In the genomic region with DNA sequence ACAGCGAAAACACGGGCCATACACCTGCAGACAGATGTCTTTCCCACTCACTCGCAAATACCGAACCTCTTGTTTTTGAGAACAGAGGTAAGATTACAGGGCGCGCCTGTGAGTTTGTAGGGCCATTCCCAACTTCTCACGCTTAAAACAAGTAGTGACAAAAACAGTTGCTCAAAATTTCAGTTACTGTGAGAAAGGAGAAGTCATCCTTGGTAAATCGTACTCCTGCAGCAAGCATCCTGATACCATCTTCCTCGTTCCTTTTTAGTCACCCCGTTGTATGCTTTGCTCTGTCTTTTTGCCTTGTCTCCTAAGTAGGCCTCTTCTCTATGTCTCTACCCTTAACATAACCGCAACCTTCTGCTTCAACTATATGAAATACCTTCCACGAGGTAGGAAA, we compare ENCODE assay signal across 9 mouse cellular contexts. TPM values are rescaled to one million over a fixed set of nuclear protein-coding genes. Genes with fewer than 3 reads are reported as not detected.
DNase-seq lines count a peak whose midpoint lies in the region; ATAC-seq and TF ChIP-seq lines count a peak whose summit lies in the region.
"Had no signal": no experiment of that assay in that cellular context is flagged by ENCODE, and none has a peak within 500 bp of the region (broad histone marks: within the 10 kb centered on the region; RNA-seq: fewer than 3 reads in every experiment).

No protein-coding gene starts in this region.

- WGBS in heart, embryonic 15.5 days: 83% methylated on average over 12 of the region's 12 CpGs
- 83% methylated on average over 12 of the region's 12 CpGs for WGBS in heart, embryonic 10.5 days
- 93% methylated on average over 12 of the region's 12 CpGs for WGBS in midbrain, embryonic 14.5 days
- WGBS in midbrain, embryonic 13.5 days: 93% methylated on average over 12 of the region's 12 CpGs
- WGBS in hindbrain, postnatal 0 days: 94% methylated on average over 12 of the region's 12 CpGs
- WGBS in neural tube, embryonic 15.5 days: 91% methylated on average over 12 of the region's 12 CpGs

- ATAC-seq in heart, embryonic 15.5 days (replicated peaks; ENCODE audit: insufficient number of reproducible peaks, insufficient read depth, low FRiP score, low read depth): no peak
- no peak for ATAC-seq in midbrain, embryonic 14.5 days (ENCODE audit: low FRiP score, low TSS enrichment)
- ATAC-seq in midbrain, embryonic 13.5 days: no peak
- no peak for ATAC-seq in hindbrain, postnatal 0 days
- no peak for ATAC-seq in neural tube, embryonic 15.5 days (ENCODE audit: low FRiP score)

- H3K36me3 ChIP-seq in heart, embryonic 15.5 days: no peaks in the 10 kb centered on the region
- no peaks in the 10 kb centered on the region for H3K36me3 ChIP-seq in heart, embryonic 10.5 days
- H3K36me3 ChIP-seq in midbrain, embryonic 14.5 days (ENCODE audit: control insufficient read depth, insufficient read depth, low read length): no peaks in the 10 kb centered on the region
- H3K36me3 ChIP-seq in midbrain, embryonic 13.5 days: no peaks in the 10 kb centered on the region
- no peaks in the 10 kb centered on the region for H3K36me3 ChIP-seq in hindbrain, postnatal 0 days (ENCODE audit: insufficient read depth, low read length)
- H3K36me3 ChIP-seq in neural tube, embryonic 15.5 days: no peaks in the 10 kb centered on the region
- H3K36me3 ChIP-seq: heart, embryonic 12.5 days had no signal

- H3K27ac ChIP-seq in heart, embryonic 15.5 days: peak overlapping the region; percentile 93
- no peak overlapping the region for H3K27ac ChIP-seq in heart, embryonic 10.5 days
- no peak overlapping the region for H3K27ac ChIP-seq in midbrain, embryonic 14.5 days (replicated peaks; ENCODE audit: low read depth, low read length)
- H3K27ac ChIP-seq in midbrain, embryonic 13.5 days: no peak overlapping the region
- H3K27ac ChIP-seq in hindbrain, postnatal 0 days: no peak overlapping the region
- no peak overlapping the region for H3K27ac ChIP-seq in neural tube, embryonic 15.5 days (replicated peaks)

- no peaks in the 10 kb centered on the region for H3K9me3 ChIP-seq in heart, embryonic 15.5 days (replicated peaks)
- H3K9me3 ChIP-seq in heart, embryonic 10.5 days: no peaks in the 10 kb centered on the region
- H3K9me3 ChIP-seq in midbrain, embryonic 14.5 days (ENCODE audit: control insufficient read depth, low read length): no peaks in the 10 kb centered on the region
- no peaks in the 10 kb centered on the region for H3K9me3 ChIP-seq in midbrain, embryonic 13.5 days
- H3K9me3 ChIP-seq in hindbrain, postnatal 0 days (ENCODE audit: low read length): no peaks in the 10 kb centered on the region
- no peaks in the 10 kb centered on the region for H3K9me3 ChIP-seq in neural tube, embryonic 15.5 days (replicated peaks)
- H3K9me3 ChIP-seq: heart, embryonic 12.5 days had no signal

- peak overlapping the region; percentile 61; the same call in 1 of the 2 replicates for H3K4me3 ChIP-seq in heart, embryonic 15.5 days
- H3K4me3 ChIP-seq in heart, embryonic 10.5 days: no peak overlapping the region
- no peak overlapping the region for H3K4me3 ChIP-seq in midbrain, embryonic 14.5 days (replicated peaks; ENCODE audit: low read depth, low read length)
- no peak overlapping the region for H3K4me3 ChIP-seq in midbrain, embryonic 13.5 days (replicated peaks)
- H3K4me3 ChIP-seq in hindbrain, postnatal 0 days (ENCODE audit: low read length): no peak overlapping the region
- no peak overlapping the region for H3K4me3 ChIP-seq in neural tube, embryonic 15.5 days (replicated peaks)

- H3K27me3 ChIP-seq in heart, embryonic 15.5 days: no peaks in the 10 kb centered on the region
- H3K27me3 ChIP-seq in heart, embryonic 10.5 days (ENCODE audit: insufficient read depth, poor library complexity, severe bottlenecking): no peaks in the 10 kb centered on the region
- no peaks in the 10 kb centered on the region for H3K27me3 ChIP-seq in midbrain, embryonic 14.5 days (ENCODE audit: control insufficient read depth, insufficient read depth, low read length)
- peaks cover 3% of the 10 kb centered on the region; the same call in 1 of the 2 replicates for H3K27me3 ChIP-seq in midbrain, embryonic 13.5 days
- no peaks in the 10 kb centered on the region for H3K27me3 ChIP-seq in hindbrain, postnatal 0 days (ENCODE audit: insufficient read depth, low read length)
- no peaks in the 10 kb centered on the region for H3K27me3 ChIP-seq in neural tube, embryonic 15.5 days (replicated peaks)
- H3K27me3 ChIP-seq: heart, embryonic 12.5 days had no signal

- DNase-seq in heart, embryonic 10.5 days (ENCODE audit: low spot score): no peak
- DNase-seq in midbrain, embryonic 14.5 days: no peak
- no peak for DNase-seq in hindbrain, postnatal 0 days (ENCODE audit: low spot score)
- no peak for DNase-seq in cerebellum, adult 9-10 months
- DNase-seq in c-Kit-positive CD71-positive TER-119-positive erythroid progenitor cells, embryonic 14.5 days (ENCODE audit: low spot score): no peak

- TF ChIP-seq CTCF in hindbrain, postnatal 0 days (IDR thresholded peaks at IDR 0.05; ENCODE audit: low read depth): no peak

- peak overlapping the region; percentile 73 for H3K4me2 ChIP-seq in heart, embryonic 15.5 days
- peak overlapping the region; percentile 63; the same call in 1 of the 2 replicates for H3K4me2 ChIP-seq in midbrain, embryonic 14.5 days (ENCODE audit: low read length)
- no peak overlapping the region; the same call in 1 of the 2 replicates for H3K4me2 ChIP-seq in midbrain, embryonic 13.5 days (replicated peaks)
- H3K4me2 ChIP-seq in hindbrain, postnatal 0 days (ENCODE audit: low read depth, low read length): peak overlapping the region; percentile 73
- H3K4me2 ChIP-seq in neural tube, embryonic 15.5 days: peak overlapping the region; percentile 61; the same call in 1 of the 2 replicates

- H3K9ac ChIP-seq in heart, embryonic 15.5 days: no peak overlapping the region
- H3K9ac ChIP-seq in midbrain, embryonic 14.5 days (replicated peaks; ENCODE audit: low read length): no peak overlapping the region
- H3K9ac ChIP-seq in midbrain, embryonic 13.5 days (replicated peaks): no peak overlapping the region
- H3K9ac ChIP-seq in hindbrain, postnatal 0 days (replicated peaks; ENCODE audit: low read length): no peak overlapping the region
- H3K9ac ChIP-seq in neural tube, embryonic 15.5 days (replicated peaks): no peak overlapping the region
- H3K9ac ChIP-seq: heart, embryonic 12.5 days had no signal

- H3K4me1 ChIP-seq in heart, embryonic 15.5 days (replicated peaks): peaks cover 12% of the 10 kb centered on the region
- peaks cover 14% of the 10 kb centered on the region for H3K4me1 ChIP-seq in heart, embryonic 10.5 days
- no peaks in the 10 kb centered on the region; the same call in 1 of the 2 replicates for H3K4me1 ChIP-seq in midbrain, embryonic 14.5 days (ENCODE audit: control insufficient read depth, insufficient read depth, low read length)
- H3K4me1 ChIP-seq in midbrain, embryonic 13.5 days (replicated peaks): 0 out of 2 replicates have a peak, but pooled peaks cover 7% of the 10 kb centered on the region
- H3K4me1 ChIP-seq in hindbrain, postnatal 0 days (ENCODE audit: insufficient read depth, low read length): 0 out of 2 replicates have a peak, but pooled peaks cover 4% of the 10 kb centered on the region
- peaks cover 13% of the 10 kb centered on the region for H3K4me1 ChIP-seq in neural tube, embryonic 15.5 days

RNA-seq across cellular contexts. Expression of gene Cd1d1, which starts 0.8 kb away (rescaled TPM):
- 56.4 and 61.6 TPM in 2 replicates for polyA plus RNA-seq in heart, embryonic 15.5 days (2015; fragmentation: Nextera tagmentation; extraction: Ambion mirVana)
- 24.7 and 29.7 TPM in 2 replicates for polyA plus RNA-seq in heart, embryonic 10.5 days (2016; fragmentation: Nextera tagmentation; extraction: Ambion mirVana)
- polyA plus RNA-seq in midbrain, embryonic 14.5 days (2014; fragmentation: Nextera tagmentation; extraction: Ambion mirVana): 38.5 and 43.9 TPM in 2 replicates
- polyA plus RNA-seq in midbrain, embryonic 13.5 days (2015; fragmentation: Nextera tagmentation; extraction: Ambion mirVana): 73.6 and 81.2 TPM in 2 replicates
- total RNA-seq in hindbrain, postnatal 0 days (2014; rRNA removed): 12.4 and 20.5 TPM in 2 replicates
- 31.5 and 40.8 TPM in 2 replicates for polyA plus RNA-seq in hindbrain, postnatal 0 days (2015; fragmentation: Nextera tagmentation; extraction: Ambion mirVana)
- polyA plus RNA-seq in neural tube, embryonic 15.5 days (2015; fragmentation: Nextera tagmentation; extraction: Ambion mirVana): 52.0 and 57.0 TPM in 2 replicates
